Comparison of ENCODE assay signal across 8 mouse cellular contexts in the genomic region with DNA sequence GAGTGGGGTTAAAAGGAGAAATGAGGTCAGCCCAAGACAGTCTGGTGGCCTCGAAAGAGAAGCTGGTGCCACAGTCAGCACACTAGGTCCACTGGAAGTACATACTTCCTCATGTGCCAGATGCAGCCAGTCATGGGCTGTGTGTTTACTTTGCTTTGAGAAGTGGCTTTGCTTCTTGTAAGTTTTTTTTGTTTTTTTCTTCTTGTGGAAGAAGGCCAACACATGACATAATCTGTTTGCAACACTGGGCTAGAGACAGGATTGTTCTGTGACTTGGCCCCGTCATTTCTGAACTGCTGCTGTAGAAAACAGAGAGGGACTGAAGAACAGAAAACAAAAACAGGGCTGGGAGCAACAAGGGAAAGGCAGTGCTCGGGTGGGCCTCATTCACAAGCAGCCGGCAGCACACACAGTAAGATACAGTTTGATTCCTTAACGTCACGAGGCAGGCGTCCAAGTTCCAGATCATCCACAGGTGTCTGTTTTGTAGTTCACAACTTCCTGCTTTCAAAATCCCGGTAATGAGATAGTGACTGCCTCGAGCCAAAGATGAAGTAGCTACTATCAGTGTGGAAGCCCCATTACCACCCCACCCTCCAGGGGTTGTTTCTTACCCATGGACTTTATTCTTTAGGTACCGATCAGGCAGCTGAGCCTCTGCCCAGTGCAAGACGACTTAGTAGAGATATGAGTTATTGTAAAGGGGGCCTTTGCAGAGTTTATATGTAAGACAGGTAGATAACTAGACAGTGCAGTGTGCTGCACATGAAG.
DNase-seq lines count a peak whose midpoint lies in the region; ATAC-seq and TF ChIP-seq lines count a peak whose summit lies in the region.

No protein-coding gene starts in this region.

- no peak for DNase-seq in forebrain, embryonic 11.5 days (ENCODE audit: low spot score)
- no peak for DNase-seq in CH12.LX (ENCODE audit: extremely low read depth)
- peak; percentile 12 to 18 for DNase-seq in gastrocnemius, adult 8-10 months (ENCODE audit: low spot score in 2 of 2)
- DNase-seq in kidney, adult 2 months: peak; percentile 75
- DNase-seq in liver, postnatal 0 days: no peak
- no peak for DNase-seq in spleen, adult 18-20 months

- no peak overlapping the region for H3K9ac ChIP-seq in forebrain, embryonic 12.5 days
- H3K9ac ChIP-seq in forebrain, embryonic 11.5 days (ENCODE audit: low read length): no peak overlapping the region
- no peak overlapping the region; the same call in 1 of the 2 replicates for H3K9ac ChIP-seq in CH12.LX (ENCODE audit: insufficient read depth, low read depth)
- H3K9ac ChIP-seq in liver, postnatal 0 days (replicated peaks): no peak overlapping the region
- H3K9ac ChIP-seq in stomach, embryonic 15.5 days: no peak overlapping the region

- 67% methylated on average over 11 of the region's 11 CpGs for WGBS in forebrain, embryonic 12.5 days
- WGBS in forebrain, embryonic 11.5 days: 81% methylated on average over 11 of the region's 11 CpGs
- WGBS in kidney, adult 2 months: 49% methylated on average over 11 of the region's 11 CpGs
- 41% methylated on average over 11 of the region's 11 CpGs for WGBS in liver, postnatal 0 days (ENCODE audit: insufficient replicate concordance)
- WGBS in stomach, embryonic 15.5 days: 20% methylated on average over 11 of the region's 11 CpGs

- in situ Hi-C loops in CH12.LX (cut with MboI; ENCODE audit: low pct_ligation_motif_present, low pct_unique_long_range_greater_than_20kb, low sequenced_read_pairs): no loop called here

- no peak overlapping the region for H3K4me2 ChIP-seq in forebrain, embryonic 12.5 days
- no peak overlapping the region for H3K4me2 ChIP-seq in forebrain, embryonic 11.5 days (ENCODE audit: low read depth, low read length, severe bottlenecking)
- H3K4me2 ChIP-seq in CH12.LX (ENCODE audit: insufficient read depth, low read depth, poor library complexity, severe bottlenecking): no peak overlapping the region
- 0 out of 2 replicates have a peak overlapping the region, but pooled peaks have one; percentile 14 for H3K4me2 ChIP-seq in liver, postnatal 0 days (ENCODE audit: low read depth, low read length)
- no peak overlapping the region for H3K4me2 ChIP-seq in stomach, embryonic 15.5 days

- no peak for TF ChIP-seq CTCF in CH12.LX (conservative IDR thresholded peaks at IDR 0.05 in 1 of 2, IDR thresholded peaks at IDR 0.05 in 1 of 2; ENCODE audit: low read depth in 2 of 2, low read length in 2 of 2)
- TF ChIP-seq CTCF in kidney, adult 2 months (conservative IDR thresholded peaks at IDR 0.05; ENCODE audit: insufficient read depth, insufficient read length, low read depth, low read length): no peak
- TF ChIP-seq CTCF in liver, postnatal 0 days (IDR thresholded peaks at IDR 0.05; ENCODE audit: low read depth): no peak

- no peak overlapping the region for H3K4me3 ChIP-seq in forebrain, embryonic 12.5 days (replicated peaks)
- H3K4me3 ChIP-seq in forebrain, embryonic 11.5 days (ENCODE audit: low read depth, low read length): no peak overlapping the region
- H3K4me3 ChIP-seq in CH12.LX (replicated peaks in 1 of 3; ENCODE audit: low read depth in 2 of 3, low read length in 2 of 3, poor library complexity in 1 of 3): no peak overlapping the region
- H3K4me3 ChIP-seq in kidney, adult 2 months (ENCODE audit: insufficient read depth, low read depth, low read length): no peak overlapping the region
- H3K4me3 ChIP-seq in liver, postnatal 0 days (ENCODE audit: low read depth, low read length): no peak overlapping the region
- H3K4me3 ChIP-seq in stomach, embryonic 15.5 days (replicated peaks): no peak overlapping the region

- no peak for TF ChIP-seq EP300 in CH12.LX (IDR thresholded peaks at IDR 0.05; ENCODE audit: low read length)
- 0 out of 2 replicates have a peak, but pooled peaks have one; percentile 9 for TF ChIP-seq EP300 in liver, postnatal 0 days (IDR thresholded peaks at IDR 0.05; ENCODE audit: low read depth)

- peak; percentile 9; the same call in 1 of the 2 replicates for ATAC-seq in forebrain, embryonic 12.5 days (ENCODE audit: low FRiP score)
- no peak for ATAC-seq in forebrain, embryonic 11.5 days (replicated peaks; ENCODE audit: low FRiP score)
- ATAC-seq in liver, postnatal 0 days: peak; percentile 74
- peak; percentile 85 for ATAC-seq in stomach, embryonic 15.5 days (ENCODE audit: insufficient read depth, low FRiP score, low read depth)

- H3K9me3 ChIP-seq in forebrain, embryonic 12.5 days: no peaks in the 10 kb centered on the region
- H3K9me3 ChIP-seq in forebrain, embryonic 11.5 days (ENCODE audit: control insufficient read depth, low read length): no peaks in the 10 kb centered on the region
- no peaks in the 10 kb centered on the region for H3K9me3 ChIP-seq in CH12.LX (replicated peaks; ENCODE audit: low read length)
- H3K9me3 ChIP-seq in liver, postnatal 0 days (ENCODE audit: low read length): no peaks in the 10 kb centered on the region
- H3K9me3 ChIP-seq in stomach, embryonic 15.5 days: no peaks in the 10 kb centered on the region

- no peaks in the 10 kb centered on the region for H3K79me2 ChIP-seq in CH12.LX (replicated peaks; ENCODE audit: control insufficient read depth, extremely low read depth, insufficient read depth, poor library complexity, severe bottlenecking)

- no peaks in the 10 kb centered on the region for H3K36me3 ChIP-seq in forebrain, embryonic 12.5 days (replicated peaks)
- no peaks in the 10 kb centered on the region for H3K36me3 ChIP-seq in forebrain, embryonic 11.5 days (ENCODE audit: control insufficient read depth, insufficient read depth, low read length)
- H3K36me3 ChIP-seq in CH12.LX (replicated peaks in 1 of 2; ENCODE audit: control insufficient read depth in 1 of 2, insufficient read depth in 1 of 2, low read length in 1 of 2): no peaks in the 10 kb centered on the region
- H3K36me3 ChIP-seq in kidney, adult 2 months (ENCODE audit: control insufficient read depth, insufficient read depth, low read length): no peaks in the 10 kb centered on the region
- no peaks in the 10 kb centered on the region for H3K36me3 ChIP-seq in liver, postnatal 0 days (replicated peaks; ENCODE audit: insufficient read depth, low read length)
- no peaks in the 10 kb centered on the region for H3K36me3 ChIP-seq in stomach, embryonic 15.5 days

- dilution Hi-C loops in CH12.LX (cut with MboI; ENCODE audit: extremely low pct_ligation_motif_present, extremely low pct_unique_long_range_greater_than_20kb, low sequenced_read_pairs): no loop called here

- peaks cover 10% of the 10 kb centered on the region for H3K4me1 ChIP-seq in forebrain, embryonic 12.5 days
- no peaks in the 10 kb centered on the region; the same call in 1 of the 2 replicates for H3K4me1 ChIP-seq in forebrain, embryonic 11.5 days (replicated peaks; ENCODE audit: control insufficient read depth, insufficient read depth, low read length)
- H3K4me1 ChIP-seq in CH12.LX (ENCODE audit: control insufficient read depth in 1 of 2, insufficient read depth in 2 of 2): peaks cover 2 to 13% of the 10 kb centered on the region in 2 experiments; a peak in 2 of 4 replicates
- peaks cover 21% of the 10 kb centered on the region for H3K4me1 ChIP-seq in kidney, adult 2 months (ENCODE audit: control insufficient read depth, insufficient read depth, low read length)
- H3K4me1 ChIP-seq in liver, postnatal 0 days (ENCODE audit: insufficient read depth): peaks cover 16% of the 10 kb centered on the region
- H3K4me1 ChIP-seq in stomach, embryonic 15.5 days: peaks cover 10% of the 10 kb centered on the region

- TF ChIP-seq RAD21 in CH12.LX (IDR thresholded peaks at IDR 0.05; ENCODE audit: low read depth, low read length): no peak

- no peaks in the 10 kb centered on the region for H3K27me3 ChIP-seq in forebrain, embryonic 12.5 days
- H3K27me3 ChIP-seq in forebrain, embryonic 11.5 days (ENCODE audit: control insufficient read depth, insufficient read depth, low read length): no peaks in the 10 kb centered on the region
- no peaks in the 10 kb centered on the region for H3K27me3 ChIP-seq in CH12.LX (replicated peaks)
- no peaks in the 10 kb centered on the region for H3K27me3 ChIP-seq in kidney, adult 2 months (replicated peaks; ENCODE audit: control insufficient read depth, insufficient read depth, low read length)
- no peaks in the 10 kb centered on the region for H3K27me3 ChIP-seq in liver, postnatal 0 days (ENCODE audit: insufficient read depth, low read length)
- no peaks in the 10 kb centered on the region for H3K27me3 ChIP-seq in stomach, embryonic 15.5 days (replicated peaks)

- H3K27ac ChIP-seq in forebrain, embryonic 12.5 days: no peak overlapping the region
- no peak overlapping the region for H3K27ac ChIP-seq in forebrain, embryonic 11.5 days (ENCODE audit: low read depth, low read length)
- no peak overlapping the region for H3K27ac ChIP-seq in CH12.LX (ENCODE audit: insufficient read depth, low read depth)
- H3K27ac ChIP-seq in kidney, adult 2 months (ENCODE audit: insufficient read depth, low read depth, low read length): peak overlapping the region; percentile 67
- H3K27ac ChIP-seq in liver, postnatal 0 days (ENCODE audit: low read depth): peak overlapping the region; percentile 60
- peak overlapping the region; percentile 67 for H3K27ac ChIP-seq in stomach, embryonic 15.5 days

- TF ChIP-seq POLR2A in CH12.LX (IDR thresholded peaks at IDR 0.05; ENCODE audit: low read depth, low read length): no peak
- TF ChIP-seq POLR2A in kidney, adult 2 months (IDR thresholded peaks at IDR 0.05; ENCODE audit: low read depth, low read length): no peak

TF ChIP-seq in CH12.LX, 34 proteins besides CTCF, POLR2A, EP300 and RAD21:
- peak; percentile 40; the same call in 1 of the 2 replicates for TF ChIP-seq IRF4 (IDR thresholded peaks at IDR 0.05; ENCODE audit: low read depth, low read length)
- no peak for TF ChIP-seq JUN (IDR thresholded peaks at IDR 0.05; ENCODE audit: insufficient read depth, low read depth, low read length)
- TF ChIP-seq BHLHE40 (IDR thresholded peaks at IDR 0.05; ENCODE audit: low read depth, low read length): peak; percentile 36; the same call in 1 of the 2 replicates

Comparison
In these comparisons a context has a peak if more than half of its experiments do, and no peak if none do; other contexts are left out.
1. H3K27ac ChIP-seq: peak in kidney, adult 2 months (single experiment), liver, postnatal 0 days (single experiment) and stomach, embryonic 15.5 days (single experiment); none in forebrain, embryonic 12.5 days (single experiment), forebrain, embryonic 11.5 days (single experiment) and CH12.LX (single experiment).
2. DNase-seq: peak in gastrocnemius, adult 8-10 months (2 of 2) and kidney, adult 2 months (single experiment); none in forebrain, embryonic 11.5 days (single experiment), CH12.LX (single experiment), liver, postnatal 0 days (single experiment) and spleen, adult 18-20 months (0 of 2).